Mouse (Mus musculus) intestine, embryonic 14.5 days (tissue): Measurements from ENCODE around the gene Tmem151a. TPM values are rescaled to one million over a fixed set of nuclear protein-coding genes. Genes with fewer than 3 reads are reported as not detected.

Experiments
- ATAC-seq: fragments of 200-750 bp; cut with Nextera tagmentation; replicated peaks from 2 replicates; pipeline ENCODE4 v1.8.0; 2017; ENCODE audit warnings: low read depth, moderate number of reproducible peaks, moderate TSS enrichment, moderate library complexity; ENCODE audit not compliant: low FRiP score, low TSS enrichment
- DNase-seq: peaks from one replicate; pipeline ENCODE4 v3.0.0-alpha.2; 2018; ENCODE audit warnings: low spot score
- H3K27ac ChIP-seq: fragments of 300-500 bp; sonication (generic); 2 replicates; pipeline ENCODE4 v1.5.1; 2014; ENCODE audit warnings: low read depth, mild to moderate bottlenecking, control low read depth
- H3K27me3 ChIP-seq: fragments of 300-500 bp; sonication (generic); replicated peaks from 2 replicates; pipeline ENCODE4 v1.6.1; 2014; ENCODE audit warnings: low read length, control low read depth; ENCODE audit not compliant: control insufficient read depth, insufficient read depth
- H3K36me3 ChIP-seq: fragments of 300-500 bp; sonication (generic); 2 replicates; pipeline ENCODE4 v1.6.1; 2014; ENCODE audit warnings: low read length, control low read depth; ENCODE audit not compliant: control insufficient read depth, insufficient read depth
- H3K4me1 ChIP-seq: fragments of 300-500 bp; sonication (generic); replicated peaks from 2 replicates; pipeline ENCODE4 v1.6.1; 2014; ENCODE audit warnings: low read length, control low read depth, mixed read lengths; ENCODE audit not compliant: control insufficient read depth, insufficient read depth
- H3K4me2 ChIP-seq: fragments of 300-500 bp; sonication (generic); 2 replicates; pipeline ENCODE4 v1.6.1; 2014; ENCODE audit warnings: low read length
- H3K4me3 ChIP-seq: fragments of 300-500 bp; sonication (generic); 2 replicates; pipeline ENCODE4 v1.5.1; 2014; ENCODE audit warnings: low read depth, low read length, control low read depth, mixed read lengths
- H3K9ac ChIP-seq: fragments of 300-500 bp; sonication (generic); 2 replicates; pipeline ENCODE4 v1.6.1; 2014; ENCODE audit warnings: mild to moderate bottlenecking, low read length
- H3K9me3 ChIP-seq: fragments of 300-500 bp; sonication (generic); 2 replicates; pipeline ENCODE4 v1.6.1; 2016; ENCODE audit warnings: low read length, control low read depth; ENCODE audit not compliant: control insufficient read depth
- WGBS: fragments of 180-500 bp; shearing (Covaris S2); extraction: QIAGEN DNeasy Blood & Tissue Kit; methylation state at CpG from one replicate; pipeline ENCODE4 v1.1.7; 2014; 5-methylcytosine and 5-hydroxymethylcytosine counted together
- polyA plus RNA-seq: library from polyadenylated mRNA; unstranded; fragments of >200 nt; fragmentation: Nextera tagmentation; extraction: Ambion mirVana; gene quantifications from 2 replicates; pipeline ENCODE4 v1.2.1, GENCODE M21; 2014

Gene Tmem151a
- polyA plus RNA-seq, 1 experiment from 2014 or later, result 8.2 TPM

GRCm38 (mm10) chr19:5056251-5056650, 29.1 kb downstream of the Tmem151a start:
- Histone ChIP-seq H3K27me3 (peaks cover 17% of the 10 kb centered on the region), H3K36me3 (no peaks in the 10 kb centered on the region), H3K4me1 (peaks cover 40% of the 10 kb centered on the region), H3K4me2 (peak overlapping the region; percentile 15; the same call in 1 of the 2 replicates), H3K9ac (no peak overlapping the region), H3K9me3 (no peaks in the 10 kb centered on the region), H3K27ac (no peak overlapping the region), H3K4me3 (no peak overlapping the region)
- ATAC-seq (peak; percentile 38; the same call in 1 of the 2 replicates), DNase-seq (peak; percentile 82)
- 8% methylated on average over 6 of the region's 6 CpGs for whole genome bisulfite sequencing

GRCm38 (mm10) chr19:5053909-5054308, 31.4 kb downstream of the Tmem151a start:
- Histone ChIP-seq H3K9me3 (no peaks in the 10 kb centered on the region), H3K36me3 (0 out of 2 replicates have a peak, but pooled peaks cover 10% of the 10 kb centered on the region), H3K9ac (no peak overlapping the region), H3K27ac (no peak overlapping the region), H3K4me1 (peaks cover 25% of the 10 kb centered on the region), H3K4me2 (no peak overlapping the region), H3K4me3 (no peak overlapping the region), H3K27me3 (peaks cover 23% of the 10 kb centered on the region)
- 21% methylated on average over 9 of the region's 9 CpGs for WGBS
- ATAC-seq, result no peak
- DNase-seq, result peak; percentile 81

GRCm38 (mm10) chr19:5052853-5053252, 32.5 kb downstream of the Tmem151a start:
- no peak overlapping the region for H3K4me2 ChIP-seq
- ATAC-seq, result no peak
- no peaks in the 10 kb centered on the region for H3K9me3 ChIP-seq

GRCm38 (mm10) chr19:5052166-5052822, 33.0 kb downstream of the Tmem151a start:
- Histone ChIP-seq H3K4me1 (peaks cover 16% of the 10 kb centered on the region), H3K27me3 (peaks cover 23% of the 10 kb centered on the region), H3K9ac (no peak overlapping the region), H3K9me3 (no peaks in the 10 kb centered on the region), H3K27ac (no peak overlapping the region), H3K4me3 (no peak overlapping the region), H3K4me2 (no peak overlapping the region), H3K36me3 (peaks cover 25% of the 10 kb centered on the region)
- DNase-seq (no peak), ATAC-seq (no peak)
- WGBS, result 43% methylated on average over 25 of the region's 25 CpGs

More at GRCm38 (mm10) chr19:5052853-5053252, 32.5 kb downstream of the Tmem151a start:
- 64% methylated on average over 17 of the region's 17 CpGs for WGBS
- peaks cover 23% of the 10 kb centered on the region for H3K27me3 ChIP-seq
- no peak overlapping the region for H3K4me3 ChIP-seq
- H3K27ac ChIP-seq, result no peak overlapping the region
- peaks cover 16% of the 10 kb centered on the region for H3K4me1 ChIP-seq
- H3K36me3 ChIP-seq, result peaks cover 20% of the 10 kb centered on the region
- no peak overlapping the region for H3K9ac ChIP-seq
- DNase-seq, result no peak

- Histone ChIP-seq H3K9ac (no peak overlapping the region), H3K9me3 (no peaks in the 10 kb centered on the region), H3K27me3 (peaks cover 23% of the 10 kb centered on the region), H3K27ac (no peak overlapping the region), H3K4me2 (peak overlapping the region; percentile 52), H3K4me3 (0 out of 2 replicates have a peak overlapping the region, but pooled peaks have one; percentile 28), H3K36me3 (peaks cover 33% of the 10 kb centered on the region), H3K4me1 (peaks cover 11% of the 10 kb centered on the region)
- WGBS, result 59% methylated on average over 3 of the region's 3 CpGs
- no peak for DNase-seq
- ATAC-seq, result no peak
Observed at GRCm38 (mm10) chr19:5051515-5051914, 33.8 kb downstream of the Tmem151a start.

GRCm38 (mm10) chr19:5051031-5051430, 34.3 kb downstream of the Tmem151a start:
- Histone ChIP-seq H3K4me3 (peak overlapping the region; percentile 28), H3K9me3 (no peaks in the 10 kb centered on the region), H3K4me1 (peaks cover 9% of the 10 kb centered on the region), H3K27me3 (peaks cover 23% of the 10 kb centered on the region), H3K27ac (no peak overlapping the region), H3K4me2 (peak overlapping the region; percentile 52), H3K36me3 (peaks cover 37% of the 10 kb centered on the region), H3K9ac (peak overlapping the region; percentile 32; the same call in 1 of the 2 replicates)
- ATAC-seq (peak; percentile 59), DNase-seq (no peak)
- 6% methylated on average over 17 of the region's 17 CpGs for WGBS

GRCm38 (mm10) chr19:5050047-5050905, 35.1 kb downstream of the Tmem151a start, which contains the start of gene Rin1:
TSS of gene Rin1 (plus strand) at chr19:5050481.
- H3K9me3 ChIP-seq, result no peaks in the 10 kb centered on the region
- peak within 1 kb of the TSS; percentile 32; the same call in 1 of the 2 replicates for H3K9ac ChIP-seq
- WGBS, result 20% methylated on average over 14 of the region's 14 CpGs
- peaks cover 37% of the 10 kb centered on the region for H3K36me3 ChIP-seq
- peak; percentile 79 for DNase-seq
- H3K27ac ChIP-seq, result no peak within 1 kb of the TSS; the same call in 1 of the 2 replicates
- H3K4me3 ChIP-seq, result peak within 1 kb of the TSS; percentile 28
- peaks cover 9% of the 10 kb centered on the region for H3K4me1 ChIP-seq
- H3K27me3 ChIP-seq, result peaks cover 23% of the 10 kb centered on the region
- peak within 1 kb of the TSS; percentile 52 for H3K4me2 ChIP-seq
- peak; percentile 65 for ATAC-seq

- WGBS, result 90% methylated on average over 6 of the region's 6 CpGs
- H3K36me3 ChIP-seq, result peaks cover 37% of the 10 kb centered on the region
- no peak for ATAC-seq
- peaks cover 23% of the 10 kb centered on the region for H3K27me3 ChIP-seq
- H3K4me3 ChIP-seq, result no peak overlapping the region
- peaks cover 9% of the 10 kb centered on the region for H3K4me1 ChIP-seq
- no peak overlapping the region for H3K27ac ChIP-seq
- H3K9me3 ChIP-seq, result no peaks in the 10 kb centered on the region
- H3K9ac ChIP-seq, result no peak overlapping the region
- no peak overlapping the region for H3K4me2 ChIP-seq
- DNase-seq, result no peak
Observed at GRCm38 (mm10) chr19:5049325-5049724, 36.0 kb downstream of the Tmem151a start.
